Mouse (Mus musculus): ENCODE measurements at regions not wholly inside any gene's neighbourhood (a gene's known extent, or its start where the extent isn't known, plus 50 kb on each side); places are given as distances from the start of the nearest gene placed in this dataset.
A peak's percentile ranks its signal among the peaks of the same experiment; 100 is the strongest.
"Not testable (repeated sequence)": the region's sequence is repeated elsewhere in the genome, so short reads cannot be mapped to it uniquely, and the experiment has no call there.

- no peak for DNase-seq (ENCODE audit: extremely low spot score in 1 of 2, low spot score in 2 of 2)
- intact Hi-C loops (cut with DNase I): no loop called here
These were observed 336.2 kb upstream of the Htr2a start for GRCm38 (mm10) chr14:74304483-74304882.

- intact Hi-C loops (cut with DNase I): no loop called here
- no peak for DNase-seq (ENCODE audit: extremely low spot score in 1 of 2, low spot score in 2 of 2)
These were observed 333.8 kb upstream of the Htr2a start for GRCm38 (mm10) chr14:74306717-74307307.

DNA sequence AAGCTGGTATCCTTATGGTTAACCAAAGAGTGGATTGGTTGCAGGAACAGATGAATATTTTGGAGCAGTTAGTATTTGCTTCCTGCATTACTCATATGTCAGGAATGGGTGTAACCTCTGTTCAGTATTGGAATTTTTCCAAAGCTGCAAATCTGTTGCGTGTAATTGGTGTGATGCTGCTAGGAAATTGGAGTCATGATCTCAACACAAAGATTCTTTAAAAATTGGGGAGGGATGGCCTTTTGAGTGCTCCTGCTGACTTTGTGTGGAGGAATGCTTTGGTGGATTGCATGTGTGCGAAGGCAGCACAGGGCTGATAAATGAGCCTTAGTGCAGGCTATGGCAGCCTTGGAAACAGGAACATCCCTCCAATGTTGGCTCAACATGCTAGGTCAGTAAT lies 331.2 kb upstream of the Htr2a start:
- intact Hi-C loops (cut with DNase I); DNase-seq (ENCODE audit: extremely low spot score in 1 of 2, low spot score in 2 of 2): not testable (repeated sequence)

- DNase-seq (ENCODE audit: extremely low spot score in 1 of 2, low spot score in 2 of 2): no peak
- intact Hi-C loops (cut with DNase I): no loop called here
These were observed 313.3 kb upstream of the Htr2a start for GRCm38 (mm10) chr14:74327291-74327690.

- DNase-seq (ENCODE audit: extremely low spot score in 1 of 2, low spot score in 2 of 2): no peak
- intact Hi-C loops (cut with DNase I): no loop called here
These were observed 289.9 kb upstream of the Htr2a start for GRCm38 (mm10) chr14:74350751-74351150.

DNA sequence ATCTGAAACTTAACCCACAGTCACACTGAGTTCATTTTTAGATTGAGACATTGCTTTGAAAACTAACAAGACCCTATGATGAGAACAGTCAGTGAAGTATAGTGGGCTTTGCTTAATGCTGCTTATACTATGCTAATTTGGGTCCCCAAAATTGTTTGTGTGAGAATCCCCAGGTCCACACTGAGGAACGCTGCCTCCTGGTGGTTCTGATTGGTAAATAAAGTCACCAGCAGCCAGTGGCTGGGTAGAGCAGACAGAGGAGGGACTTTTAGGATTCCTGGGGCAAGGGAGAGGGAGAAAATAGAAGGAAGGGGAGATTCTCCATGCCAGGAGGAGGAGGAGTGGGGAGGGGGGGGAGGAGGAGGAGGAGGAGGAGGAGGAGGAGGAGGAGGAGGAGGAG lies 288.4 kb upstream of the Htr2a start:
- DNase-seq (ENCODE audit: extremely low spot score in 1 of 2, low spot score in 2 of 2): no peak
- intact Hi-C loops (cut with DNase I): no loop called here

GRCm38 (mm10) chr14:74358730-74359444 lies 281.8 kb upstream of the Htr2a start:
- DNase-seq (ENCODE audit: extremely low spot score in 1 of 2, low spot score in 2 of 2): no peak
- intact Hi-C loops (cut with DNase I): no loop called here

GRCm38 (mm10) chr14:74359663-74360552 lies 280.7 kb upstream of the Htr2a start:
- intact Hi-C loops (cut with DNase I): no loop called here
- DNase-seq (ENCODE audit: extremely low spot score in 1 of 2, low spot score in 2 of 2): no peak

DNA sequence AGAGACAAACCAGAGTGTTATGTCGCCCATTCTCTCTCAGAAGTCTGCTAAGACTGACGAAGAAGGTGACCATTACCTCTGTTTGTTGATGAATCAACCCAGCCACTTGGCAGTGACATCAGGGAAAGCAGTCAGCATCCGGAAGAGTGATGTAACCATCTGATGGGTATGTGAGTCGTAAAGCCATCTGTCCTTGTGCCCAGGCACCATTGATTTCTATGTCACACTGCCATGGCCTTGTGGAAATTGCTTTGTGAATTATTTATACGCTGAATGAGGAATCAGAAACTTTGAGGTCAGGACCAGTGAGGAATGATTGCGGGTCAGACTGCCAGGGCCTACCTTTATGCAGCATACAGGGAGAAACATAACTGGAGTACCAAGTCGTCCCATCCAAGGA lies 256.2 kb upstream of the Htr2a start:
- DNase-seq (ENCODE audit: extremely low spot score in 1 of 2, low spot score in 2 of 2): no peak
- intact Hi-C loops (cut with DNase I): no loop called here

DNA sequence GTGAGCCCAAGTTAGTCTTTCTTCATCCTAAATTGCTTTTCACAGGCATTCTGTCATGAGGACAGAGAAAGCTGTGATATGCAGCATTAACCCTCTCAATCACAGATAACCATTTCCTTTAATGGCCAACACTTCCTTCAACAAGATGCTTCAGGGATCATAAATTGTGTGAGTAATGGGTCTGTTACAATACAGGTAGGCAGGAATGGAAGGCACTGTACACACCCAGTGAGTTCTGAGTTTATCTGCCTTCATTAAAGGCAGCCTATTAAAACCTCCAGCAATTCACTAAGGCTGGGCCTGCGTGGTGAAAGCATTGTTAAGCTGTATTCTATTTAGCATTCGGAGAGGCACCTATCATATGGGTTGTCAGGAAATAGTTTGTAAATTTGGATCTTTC lies 248.2 kb upstream of the Htr2a start:
- intact Hi-C loops (cut with DNase I): no loop called here
- no peak for DNase-seq (ENCODE audit: extremely low spot score in 1 of 2, low spot score in 2 of 2)

- DNase-seq (ENCODE audit: extremely low spot score in 1 of 2, low spot score in 2 of 2): no peak
- intact Hi-C loops (cut with DNase I): no loop called here
These were observed 243.4 kb upstream of the Htr2a start for GRCm38 (mm10) chr14:74397202-74397601.

GRCm38 (mm10) chr14:74409441-74409840 lies 231.2 kb upstream of the Htr2a start:
- intact Hi-C loops (cut with DNase I): no loop called here
- DNase-seq (ENCODE audit: extremely low spot score in 1 of 2, low spot score in 2 of 2): peak in 1 of 2 experiments; percentile 17

DNA sequence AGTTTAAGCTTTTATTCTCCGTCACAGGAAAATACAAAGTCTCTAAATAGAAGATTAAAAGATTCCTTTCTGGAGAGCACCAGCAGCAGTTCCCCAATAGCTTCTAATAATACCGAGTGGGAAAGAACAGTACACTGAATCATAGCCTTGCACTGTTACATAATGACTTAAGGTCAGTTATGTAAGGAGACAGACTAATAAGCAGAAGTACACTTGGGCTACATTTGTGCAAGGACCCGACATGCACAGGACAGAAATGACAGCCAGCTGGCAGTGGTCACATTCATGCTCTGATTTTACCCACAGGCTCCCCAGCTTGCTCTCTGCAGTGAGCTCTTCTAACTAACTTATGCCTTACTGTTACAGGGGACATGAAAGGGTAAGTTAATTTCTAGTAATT lies 212.4 kb upstream of the Htr2a start:
- intact Hi-C loops (cut with DNase I): no loop called here
- no peak for DNase-seq (ENCODE audit: extremely low spot score in 1 of 2, low spot score in 2 of 2)

GRCm38 (mm10) chr14:74464027-74464682 lies 176.5 kb upstream of the Htr2a start:
- intact Hi-C loops (cut with DNase I): no loop called here
- no peak for DNase-seq (ENCODE audit: extremely low spot score in 1 of 2, low spot score in 2 of 2)

DNA sequence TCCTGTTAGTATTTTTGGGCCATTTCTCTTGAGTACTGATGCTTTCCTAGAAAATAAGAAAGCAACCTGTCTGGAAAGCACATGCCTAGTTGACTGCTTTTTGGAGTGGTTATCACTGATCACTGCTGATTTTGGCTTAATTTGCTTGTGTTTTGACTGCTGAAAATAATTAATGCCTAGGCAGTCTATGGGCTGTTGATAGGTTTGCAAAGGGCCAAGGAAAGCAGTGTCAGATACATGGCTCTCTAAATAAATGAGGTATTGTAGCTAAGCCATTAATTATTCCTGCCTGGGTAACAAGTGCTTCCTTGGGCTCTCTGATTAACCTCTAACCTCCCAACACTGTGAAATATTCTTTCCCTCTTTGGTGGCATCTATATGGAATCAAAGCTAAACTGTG lies 145.1 kb upstream of the Htr2a start:
- intact Hi-C loops (cut with DNase I): no loop called here
- no peak for DNase-seq (ENCODE audit: extremely low spot score in 1 of 2, low spot score in 2 of 2)

- intact Hi-C loops (cut with DNase I): no loop called here
- DNase-seq (ENCODE audit: extremely low spot score in 1 of 2, low spot score in 2 of 2): no peak
These were observed 129.1 kb upstream of the Htr2a start for GRCm38 (mm10) chr14:74511521-74511920.

- no peak for DNase-seq (ENCODE audit: extremely low spot score in 1 of 2, low spot score in 2 of 2)
- intact Hi-C loops (cut with DNase I): no loop called here
These were observed 124.2 kb upstream of the Htr2a start for GRCm38 (mm10) chr14:74516451-74516850.

DNA sequence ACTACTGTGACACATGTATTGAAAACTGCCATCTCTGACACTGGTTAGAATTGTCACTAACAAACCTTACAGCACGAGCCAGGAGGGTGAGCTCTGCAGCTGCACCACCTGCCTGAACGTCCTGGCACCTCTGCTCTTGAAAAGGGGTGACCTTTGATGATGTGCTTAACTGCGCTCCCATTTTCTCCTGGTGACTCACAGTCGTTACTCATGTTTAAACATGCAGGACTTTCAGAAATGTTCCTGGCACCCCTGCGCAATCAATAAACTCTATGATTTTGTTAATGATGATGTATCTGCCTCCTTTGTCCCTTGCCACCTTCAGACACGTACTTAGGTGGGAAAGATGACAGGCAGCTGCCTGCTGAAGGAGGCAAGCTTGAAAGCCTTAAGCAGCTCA lies 121.1 kb upstream of the Htr2a start:
- no peak for DNase-seq (ENCODE audit: extremely low spot score in 1 of 2, low spot score in 2 of 2)

GRCm38 (mm10) chr14:74521669-74522068 lies 119.0 kb upstream of the Htr2a start:
- intact Hi-C loops (cut with DNase I): no loop called here
- DNase-seq (ENCODE audit: extremely low spot score in 1 of 2, low spot score in 2 of 2): no peak

More for the DNA sequence above, 121.1 kb upstream of the Htr2a start:
- intact Hi-C loops (cut with DNase I): no loop called here
